Mouse (Mus musculus) olfactory bulb, adult 2 months (tissue): ENCODE data around the gene Gm5142. TPM values are rescaled to one million over a fixed set of nuclear protein-coding genes. Genes with fewer than 3 reads are reported as not detected.

Experiments
- H3K27ac ChIP-seq: fragments of 200-500 bp; 2 replicates; pipeline ENCODE4 v1.5.1; 2012; ENCODE audit warnings: low read depth, low read length; ENCODE audit not compliant: insufficient read depth
- H3K4me1 ChIP-seq: fragments of 200-500 bp; 2 replicates; pipeline ENCODE4 v1.6.1; 2012; ENCODE audit warnings: low read length; ENCODE audit not compliant: control insufficient read depth, insufficient read depth
- H3K4me3 ChIP-seq: fragments of 200-500 bp; 2 replicates; pipeline ENCODE4 v1.5.1; 2012; ENCODE audit warnings: mild to moderate bottlenecking, low read depth, low read length, moderate library complexity; ENCODE audit not compliant: insufficient read depth
- CTCF ChIP-seq: fragments of 200-500 bp; IDR thresholded peaks from 2 replicates; pipeline ENCODE4 v1.5.1; 2012; ENCODE audit warnings: low read depth, mild to moderate bottlenecking, low read length, moderate library complexity; ENCODE audit not compliant: insufficient read depth
- POLR2A ChIP-seq: fragments of 200-500 bp; IDR thresholded peaks from 2 replicates; pipeline ENCODE4 v1.6.1; 2012; ENCODE audit warnings: mild to moderate bottlenecking, low read depth, low read length, moderate library complexity; ENCODE audit not compliant: insufficient read depth
- WGBS: fragments of 180-500 bp; shearing (Covaris S2); methylation state at CpG from one replicate; pipeline ENCODE4 v1.1.7; 2018; 5-methylcytosine and 5-hydroxymethylcytosine counted together
- polyA plus RNA-seq: library from polyadenylated mRNA; stranded (reverse); fragments of >200 nt; gene quantifications from 2 replicates; pipeline ENCODE4 v1.2.4, GENCODE M21; 2012; ENCODE audit warnings: low replicate concordance; ENCODE audit not compliant: missing spikeins, insufficient read depth, insufficient read length

Gene Gm5142
- not detected in 2 replicates for polyA plus RNA-seq

- no peak within 1 kb of the TSS for H3K4me3 ChIP-seq
- WGBS = 91% methylated on average over 3 of the region's 3 CpGs
- TF ChIP-seq CTCF = no peak
- no peak for TF ChIP-seq POLR2A
- no peaks in the 10 kb centered on the region for H3K4me1 ChIP-seq
- no peak within 1 kb of the TSS for H3K27ac ChIP-seq
Measured at GRCm38 (mm10) chr14:59178649-59179048, at the start of gene Gm5142. Gm5142 (minus strand) TSS chr14:59178749.

- H3K4me3 ChIP-seq = no peak overlapping the region
- no peaks in the 10 kb centered on the region for H3K4me1 ChIP-seq
- H3K27ac ChIP-seq = no peak overlapping the region
- 98% methylated on average over 11 of the region's 11 CpGs for WGBS
- TF ChIP-seq POLR2A = no peak
- no peak for TF ChIP-seq CTCF
Measured at GRCm38 (mm10) chr14:59226240-59226639, 47.7 kb upstream of the Gm5142 start.

GRCm38 (mm10) chr14:59219241-59219640 lies 40.7 kb upstream of the Gm5142 start:
- Histone ChIP-seq H3K4me1 (no peaks in the 10 kb centered on the region), H3K27ac (no peak overlapping the region), H3K4me3 (no peak overlapping the region)
- TF ChIP-seq CTCF (no peak), POLR2A (no peak)
- WGBS = 34% methylated on average over 3 of the region's 3 CpGs

GRCm38 (mm10) chr14:59209816-59210215 lies 31.3 kb upstream of the Gm5142 start:
- 96% methylated on average over 2 of the region's 2 CpGs for WGBS
- peaks cover 7% of the 10 kb centered on the region for H3K4me1 ChIP-seq
- H3K27ac ChIP-seq = no peak overlapping the region
- no peak for TF ChIP-seq CTCF
- no peak for TF ChIP-seq POLR2A
- no peak overlapping the region for H3K4me3 ChIP-seq

- peaks cover 7% of the 10 kb centered on the region for H3K4me1 ChIP-seq
- no peak overlapping the region for H3K4me3 ChIP-seq
- TF ChIP-seq CTCF = no peak
- TF ChIP-seq POLR2A = no peak
- WGBS = 54% methylated on average over 7 of the region's 7 CpGs
- no peak overlapping the region for H3K27ac ChIP-seq
Measured at GRCm38 (mm10) chr14:59209003-59209402, 30.5 kb upstream of the Gm5142 start.

GRCm38 (mm10) chr14:59205976-59206583 lies 27.5 kb upstream of the Gm5142 start:
- H3K4me1 ChIP-seq = peaks cover 7% of the 10 kb centered on the region
- WGBS = 71% methylated on average over 10 of the region's 10 CpGs
- no peak overlapping the region for H3K4me3 ChIP-seq
- no peak overlapping the region for H3K27ac ChIP-seq
- TF ChIP-seq POLR2A = no peak
- no peak for TF ChIP-seq CTCF

GRCm38 (mm10) chr14:59205461-59205860 lies 26.9 kb upstream of the Gm5142 start:
- TF ChIP-seq POLR2A = no peak
- no peak for TF ChIP-seq CTCF
- peaks cover 7% of the 10 kb centered on the region for H3K4me1 ChIP-seq
- WGBS = 50% methylated on average over 7 of the region's 7 CpGs
- no peak overlapping the region for H3K4me3 ChIP-seq
- H3K27ac ChIP-seq = no peak overlapping the region

- TF ChIP-seq POLR2A = no peak
- TF ChIP-seq CTCF = no peak
- peak overlapping the region; percentile 97 for H3K27ac ChIP-seq
- H3K4me3 ChIP-seq = peak overlapping the region; percentile 96
- H3K4me1 ChIP-seq = peaks cover 3% of the 10 kb centered on the region; the same call in 1 of the 2 replicates
- WGBS = under 1% methylated on average over 21 of the region's 21 CpGs
Measured at GRCm38 (mm10) chr14:59201604-59202215, 23.2 kb upstream of the Gm5142 start.

- peak within 1 kb of the TSS; percentile 96 for H3K4me3 ChIP-seq
- peaks cover 3% of the 10 kb centered on the region; the same call in 1 of the 2 replicates for H3K4me1 ChIP-seq
- WGBS = under 1% methylated on average over 96 of the region's 96 CpGs
- TF ChIP-seq POLR2A (peak; percentile 94), CTCF (peak; percentile 33)
- peak within 1 kb of the TSS; percentile 97 for H3K27ac ChIP-seq
Measured at GRCm38 (mm10) chr14:59200711-59201603, 22.4 kb upstream of the Gm5142 start, which contains the start of gene Rcbtb1. Rcbtb1 (plus strand) TSS chr14:59201209.
